Mouse (Mus musculus): Measurements from ENCODE around the gene Gm47995. TPM values are rescaled to one million over a fixed set of nuclear protein-coding genes. Genes with fewer than 3 reads are reported as not detected.
A peak's percentile ranks its signal among the peaks of the same experiment; 100 is the strongest.

Gene Gm47995
- polyA plus RNA-seq, 1 experiment from 2014 or later, result 0.29 TPM

GRCm38 (mm10) chr1:151219045-151219444 lies 20.8 kb downstream of the Gm47995 start:
- Histone ChIP-seq H3K9me3 (replicated peaks; ENCODE audit: low read length) (no peaks in the 10 kb centered on the region), H3K27me3 (ENCODE audit: insufficient read depth, low read length) (no peaks in the 10 kb centered on the region), H3K36me3 (ENCODE audit: insufficient read depth, low read length) (no peaks in the 10 kb centered on the region), H3K4me2 (ENCODE audit: low read length) (no peak overlapping the region), H3K4me1 (replicated peaks; ENCODE audit: insufficient read depth, low read length) (0 out of 2 replicates have a peak, but pooled peaks cover 5% of the 10 kb centered on the region), H3K27ac (no peak overlapping the region), H3K4me3 (replicated peaks; ENCODE audit: low read depth, low read length) (no peak overlapping the region), H3K9ac (ENCODE audit: low read depth, low read length) (no peak overlapping the region)
- ATAC-seq (replicated peaks; ENCODE audit: low FRiP score, low read depth), result no peak
- WGBS, result 91% methylated on average over 5 of the region's 5 CpGs
- DNase-seq (ENCODE audit: low spot score), result no peak
- no peak for TF ChIP-seq CTCF (IDR thresholded peaks at IDR 0.05; ENCODE audit: low read depth)

- H3K36me3 ChIP-seq (ENCODE audit: insufficient read depth, low read length), result no peaks in the 10 kb centered on the region
- no peaks in the 10 kb centered on the region for H3K9me3 ChIP-seq (replicated peaks; ENCODE audit: low read length)
- 0 out of 2 replicates have a peak, but pooled peaks cover 5% of the 10 kb centered on the region for H3K4me1 ChIP-seq (replicated peaks; ENCODE audit: insufficient read depth, low read length)
- no peak for TF ChIP-seq CTCF (IDR thresholded peaks at IDR 0.05; ENCODE audit: low read depth)
- ATAC-seq (replicated peaks; ENCODE audit: low FRiP score, low read depth), result no peak
- H3K9ac ChIP-seq (ENCODE audit: low read depth, low read length), result no peak overlapping the region
- H3K27ac ChIP-seq, result no peak overlapping the region
- no peak overlapping the region for H3K4me3 ChIP-seq (replicated peaks; ENCODE audit: low read depth, low read length)
- DNase-seq (ENCODE audit: low spot score), result no peak
- 79% methylated on average over 7 of the region's 7 CpGs for WGBS
- H3K27me3 ChIP-seq (ENCODE audit: insufficient read depth, low read length), result no peaks in the 10 kb centered on the region
- H3K4me2 ChIP-seq (ENCODE audit: low read length), result no peak overlapping the region
Observed at GRCm38 (mm10) chr1:151220098-151220497, 21.9 kb downstream of the Gm47995 start.

GRCm38 (mm10) chr1:151222561-151223267 lies 24.5 kb downstream of the Gm47995 start:
- 89% methylated on average over 10 of the region's 10 CpGs for WGBS
- Histone ChIP-seq H3K4me3 (replicated peaks; ENCODE audit: low read depth, low read length) (no peak overlapping the region), H3K27me3 (ENCODE audit: insufficient read depth, low read length) (no peaks in the 10 kb centered on the region), H3K9ac (ENCODE audit: low read depth, low read length) (no peak overlapping the region), H3K4me1 (replicated peaks; ENCODE audit: insufficient read depth, low read length) (no peaks in the 10 kb centered on the region), H3K36me3 (ENCODE audit: insufficient read depth, low read length) (no peaks in the 10 kb centered on the region), H3K4me2 (ENCODE audit: low read length) (no peak overlapping the region), H3K9me3 (replicated peaks; ENCODE audit: low read length) (no peaks in the 10 kb centered on the region), H3K27ac (no peak overlapping the region)
- no peak for DNase-seq (ENCODE audit: low spot score)
- TF ChIP-seq CTCF (IDR thresholded peaks at IDR 0.05; ENCODE audit: low read depth), result no peak
- no peak for ATAC-seq (replicated peaks; ENCODE audit: low FRiP score, low read depth)

- H3K9me3 ChIP-seq (replicated peaks; ENCODE audit: low read length), result no peaks in the 10 kb centered on the region
- H3K4me3 ChIP-seq (replicated peaks; ENCODE audit: low read depth, low read length), result no peak overlapping the region
- H3K9ac ChIP-seq (ENCODE audit: low read depth, low read length), result no peak overlapping the region
- H3K27me3 ChIP-seq (ENCODE audit: insufficient read depth, low read length), result no peaks in the 10 kb centered on the region
- WGBS, result 72% methylated on average over 1 of the region's 1 CpGs
- ATAC-seq (replicated peaks; ENCODE audit: low FRiP score, low read depth) (no peak), DNase-seq (ENCODE audit: low spot score) (no peak)
- no peak overlapping the region for H3K4me2 ChIP-seq (ENCODE audit: low read length)
- no peaks in the 10 kb centered on the region for H3K36me3 ChIP-seq (ENCODE audit: insufficient read depth, low read length)
- H3K27ac ChIP-seq, result no peak overlapping the region
- no peaks in the 10 kb centered on the region for H3K4me1 ChIP-seq (replicated peaks; ENCODE audit: insufficient read depth, low read length)
- TF ChIP-seq CTCF (IDR thresholded peaks at IDR 0.05; ENCODE audit: low read depth), result no peak
Observed at GRCm38 (mm10) chr1:151223377-151223776, 25.1 kb downstream of the Gm47995 start.

GRCm38 (mm10) chr1:151224536-151224935 lies 26.3 kb downstream of the Gm47995 start:
- Histone ChIP-seq H3K9ac (ENCODE audit: low read depth, low read length) (no peak overlapping the region), H3K4me1 (replicated peaks; ENCODE audit: insufficient read depth, low read length) (no peaks in the 10 kb centered on the region), H3K4me3 (replicated peaks; ENCODE audit: low read depth, low read length) (no peak overlapping the region), H3K4me2 (ENCODE audit: low read length) (no peak overlapping the region), H3K27me3 (ENCODE audit: insufficient read depth, low read length) (no peaks in the 10 kb centered on the region), H3K9me3 (replicated peaks; ENCODE audit: low read length) (no peaks in the 10 kb centered on the region), H3K27ac (no peak overlapping the region), H3K36me3 (ENCODE audit: insufficient read depth, low read length) (no peaks in the 10 kb centered on the region)
- ATAC-seq (replicated peaks; ENCODE audit: low FRiP score, low read depth) (peak; percentile 90), DNase-seq (ENCODE audit: low spot score) (no peak)
- WGBS, result 78% methylated on average over 1 of the region's 1 CpGs
- no peak for TF ChIP-seq CTCF (IDR thresholded peaks at IDR 0.05; ENCODE audit: low read depth)

GRCm38 (mm10) chr1:151227506-151227905 lies 29.3 kb downstream of the Gm47995 start:
- no peak for TF ChIP-seq CTCF (IDR thresholded peaks at IDR 0.05; ENCODE audit: low read depth)
- 55% methylated on average over 8 of the region's 8 CpGs for WGBS
- no peak overlapping the region for H3K4me3 ChIP-seq (replicated peaks; ENCODE audit: low read depth, low read length)

More at GRCm38 (mm10) chr1:151227506-151227905, 29.3 kb downstream of the Gm47995 start:
- no peaks in the 10 kb centered on the region for H3K27me3 ChIP-seq (ENCODE audit: insufficient read depth, low read length)
- ATAC-seq (replicated peaks; ENCODE audit: low FRiP score, low read depth) (no peak), DNase-seq (ENCODE audit: low spot score) (no peak)
- H3K27ac ChIP-seq, result no peak overlapping the region
- no peaks in the 10 kb centered on the region for H3K9me3 ChIP-seq (replicated peaks; ENCODE audit: low read length)
- no peak overlapping the region for H3K4me2 ChIP-seq (ENCODE audit: low read length)
- H3K9ac ChIP-seq (ENCODE audit: low read depth, low read length), result no peak overlapping the region
- H3K4me1 ChIP-seq (replicated peaks; ENCODE audit: insufficient read depth, low read length), result no peaks in the 10 kb centered on the region
- no peaks in the 10 kb centered on the region for H3K36me3 ChIP-seq (ENCODE audit: insufficient read depth, low read length)

Measured in kidney, postnatal 0 days (tissue).